24 mouse cellular contexts compared by ENCODE assay signal in genomic region chr1:171422504-171423095, GRCm38 (mm10). TPM values are rescaled to one million over a fixed set of nuclear protein-coding genes. Genes with fewer than 3 reads are reported as not detected.
DNase-seq lines count a peak whose midpoint lies in the region; ATAC-seq and TF ChIP-seq lines count a peak whose summit lies in the region.
"Had no signal": no experiment of that assay in that cellular context is flagged by ENCODE, and none has a peak within 500 bp of the region (broad histone marks: within the 10 kb centered on the region; RNA-seq: fewer than 3 reads in every experiment).

No protein-coding gene starts in this region.

- H3K36me3 ChIP-seq in lung, embryonic 14.5 days (ENCODE audit: insufficient read depth) = peaks cover 33% of the 10 kb centered on the region
- peaks cover 9% of the 10 kb centered on the region; the same call in 1 of the 2 replicates for H3K36me3 ChIP-seq in lung, embryonic 16.5 days (ENCODE audit: control insufficient read depth, insufficient read depth, low read length)
- peaks cover 35% of the 10 kb centered on the region for H3K36me3 ChIP-seq in neural tube, embryonic 15.5 days

- no peak overlapping the region for H3K9ac ChIP-seq in lung, embryonic 14.5 days
- H3K9ac ChIP-seq in lung, embryonic 16.5 days (ENCODE audit: low read length) = no peak overlapping the region
- H3K9ac ChIP-seq in neural tube, embryonic 15.5 days (replicated peaks) = no peak overlapping the region
- H3K9ac ChIP-seq: liver, embryonic 15.5 days; midbrain, embryonic 15.5 days; neural tube, embryonic 12.5 days had no signal

- intact Hi-C loops in heart, postnatal 36 days (cut with DNase I) = no loop called here

- no peak overlapping the region for H3K27ac ChIP-seq in lung, embryonic 14.5 days (ENCODE audit: low read depth)
- 0 out of 2 replicates have a peak overlapping the region, but pooled peaks have one; percentile 7 for H3K27ac ChIP-seq in lung, embryonic 16.5 days (ENCODE audit: low read length)
- H3K27ac ChIP-seq in neural tube, embryonic 15.5 days (replicated peaks) = no peak overlapping the region
- H3K27ac ChIP-seq: forebrain, embryonic 10.5 days; heart, embryonic 10.5 days; hindbrain, postnatal 0 days; layer of hippocampus, adult 2 months; midbrain, embryonic 15.5 days; neural tube, embryonic 12.5 days had no signal

- H3K4me3 ChIP-seq in lung, embryonic 14.5 days (ENCODE audit: low read depth, low read length) = no peak overlapping the region
- H3K4me3 ChIP-seq in lung, embryonic 16.5 days (ENCODE audit: low read length) = no peak overlapping the region
- no peak overlapping the region for H3K4me3 ChIP-seq in neural tube, embryonic 15.5 days (replicated peaks)
- H3K4me3 ChIP-seq: forebrain, embryonic 10.5 days; heart, embryonic 10.5 days; layer of hippocampus, adult 2 months; liver, embryonic 15.5 days; midbrain, embryonic 15.5 days; neural tube, embryonic 12.5 days had no signal

- H3K4me1 ChIP-seq in lung, embryonic 14.5 days (ENCODE audit: insufficient read depth) = 0 out of 2 replicates have a peak, but pooled peaks cover 5% of the 10 kb centered on the region
- peaks cover 14% of the 10 kb centered on the region for H3K4me1 ChIP-seq in lung, embryonic 16.5 days (replicated peaks; ENCODE audit: control insufficient read depth, insufficient read depth, low read length)
- peaks cover 4% of the 10 kb centered on the region; the same call in 1 of the 2 replicates for H3K4me1 ChIP-seq in neural tube, embryonic 15.5 days
- H3K4me1 ChIP-seq: forebrain, embryonic 10.5 days; neural tube, embryonic 12.5 days had no signal

- ATAC-seq in lung, embryonic 14.5 days (ENCODE audit: insufficient read depth) = no peak
- ATAC-seq in lung, embryonic 16.5 days (ENCODE audit: low read depth) = 0 out of 2 replicates have a peak, but pooled peaks have one; percentile 29
- no peak for ATAC-seq in neural tube, embryonic 15.5 days (ENCODE audit: low FRiP score)
- ATAC-seq: forebrain, embryonic 16.5 days; hindbrain, postnatal 0 days; midbrain, embryonic 15.5 days had no signal

- H3K27me3 ChIP-seq in lung, embryonic 14.5 days (ENCODE audit: insufficient read depth, low read length) = no peaks in the 10 kb centered on the region
- no peaks in the 10 kb centered on the region for H3K27me3 ChIP-seq in lung, embryonic 16.5 days (ENCODE audit: control insufficient read depth, insufficient read depth, low read depth, low read length)
- H3K27me3 ChIP-seq in neural tube, embryonic 15.5 days (replicated peaks) = no peaks in the 10 kb centered on the region
- H3K27me3 ChIP-seq: liver, embryonic 15.5 days; midbrain, embryonic 15.5 days; neural tube, embryonic 12.5 days had no signal

- 70% methylated on average over 8 of the region's 8 CpGs for WGBS in lung, embryonic 14.5 days
- WGBS in lung, embryonic 16.5 days = 67% methylated on average over 8 of the region's 8 CpGs
- 92% methylated on average over 8 of the region's 8 CpGs for WGBS in neural tube, embryonic 15.5 days

- no peak for TF ChIP-seq CTCF in lung, embryonic 14.5 days (IDR thresholded peaks at IDR 0.05; ENCODE audit: low read depth)

- no peaks in the 10 kb centered on the region for H3K9me3 ChIP-seq in lung, embryonic 14.5 days (ENCODE audit: low read depth, low read length)
- no peaks in the 10 kb centered on the region for H3K9me3 ChIP-seq in lung, embryonic 16.5 days (ENCODE audit: control insufficient read depth, low read length)
- H3K9me3 ChIP-seq in neural tube, embryonic 15.5 days (replicated peaks) = no peaks in the 10 kb centered on the region
- H3K9me3 ChIP-seq: forebrain, embryonic 10.5 days; heart, embryonic 10.5 days; liver, embryonic 15.5 days; midbrain, embryonic 15.5 days; neural tube, embryonic 12.5 days had no signal

- H3K4me2 ChIP-seq in lung, embryonic 14.5 days = no peak overlapping the region
- H3K4me2 ChIP-seq in lung, embryonic 16.5 days (ENCODE audit: low read depth, low read length) = no peak overlapping the region
- no peak overlapping the region for H3K4me2 ChIP-seq in neural tube, embryonic 15.5 days
- H3K4me2 ChIP-seq: liver, embryonic 15.5 days; midbrain, embryonic 15.5 days; neural tube, embryonic 12.5 days had no signal

- DNase-seq in lung, embryonic 14.5 days = peak; percentile 59
- DNase-seq in lung, postnatal 4 days = no peak
- peak; percentile 59 for DNase-seq in lung, postnatal 36 days
- no peak for DNase-seq in kidney, adult 9 months
- no peak for DNase-seq in heart, postnatal 36 days
- DNase-seq: adrenal gland, postnatal 36 days; cerebellum, adult 9-11 months; gastrocnemius, postnatal 10 days; kidney, adult 18-20 months; kidney, postnatal 14 days; right cerebral cortex, postnatal 4 days; thymus, adult 18-20 months; thymus, postnatal 36 days had no signal

RNA-seq across cellular contexts. Expression of gene Tstd1, which starts 3.9 kb away (rescaled TPM):
- polyA plus RNA-seq in lung, embryonic 14.5 days (2014; fragmentation: Nextera tagmentation; extraction: Ambion mirVana) = 2.0 and 3.4 TPM in 2 replicates
- polyA plus RNA-seq in lung, embryonic 16.5 days (2015; fragmentation: Nextera tagmentation; extraction: Ambion mirVana) = 5.9 and 8.4 TPM in 2 replicates
- 4.9 and 6.2 TPM in 2 replicates for polyA plus RNA-seq in neural tube, embryonic 15.5 days (2015; fragmentation: Nextera tagmentation; extraction: Ambion mirVana)
- 1 to 10 TPM; 1.2 to 1.6 TPM for total RNA-seq in heart, postnatal 36 days (2021)
- total RNA-seq: hindbrain, postnatal 0 days had no signal

RNA-seq across cellular contexts. Expression of gene Usf1, which starts 11.5 kb away (rescaled TPM):
- polyA plus RNA-seq in lung, embryonic 14.5 days (2014; fragmentation: Nextera tagmentation; extraction: Ambion mirVana) = 81.0 and 81.9 TPM in 2 replicates
- 73.6 and 81.7 TPM in 2 replicates for polyA plus RNA-seq in lung, embryonic 16.5 days (2015; fragmentation: Nextera tagmentation; extraction: Ambion mirVana)
- 131 and 149 TPM in 2 replicates for polyA plus RNA-seq in neural tube, embryonic 15.5 days (2015; fragmentation: Nextera tagmentation; extraction: Ambion mirVana)
- 10 to 100 TPM; 41.0 to 52.1 TPM for total RNA-seq in heart, postnatal 36 days (2021)

RNA-seq across cellular contexts. Expression of gene F11r, which starts 14.7 kb away (rescaled TPM):
- 83.6 and 91.3 TPM in 2 replicates for polyA plus RNA-seq in lung, embryonic 14.5 days (2014; fragmentation: Nextera tagmentation; extraction: Ambion mirVana)
- 134 and 145 TPM in 2 replicates for polyA plus RNA-seq in lung, embryonic 16.5 days (2015; fragmentation: Nextera tagmentation; extraction: Ambion mirVana)
- 11.8 and 27.5 TPM in 2 replicates for polyA plus RNA-seq in neural tube, embryonic 15.5 days (2015; fragmentation: Nextera tagmentation; extraction: Ambion mirVana)
- total RNA-seq in heart, postnatal 36 days (2021) = 10 to 100 TPM; 38.7 to 43.2 TPM
- total RNA-seq: granulocyte monocyte progenitor cell, adult 5-6 weeks had no signal

RNA-seq across cellular contexts. Expression of gene Arhgap30, which starts 33.8 kb away (rescaled TPM):
- 0.91 and 1.6 TPM in 2 replicates for polyA plus RNA-seq in lung, embryonic 14.5 days (2014; fragmentation: Nextera tagmentation; extraction: Ambion mirVana)
- 2.6 and 3.2 TPM in 2 replicates for polyA plus RNA-seq in lung, embryonic 16.5 days (2015; fragmentation: Nextera tagmentation; extraction: Ambion mirVana)
- 0.88 and 6.0 TPM in 2 replicates for polyA plus RNA-seq in neural tube, embryonic 15.5 days (2015; fragmentation: Nextera tagmentation; extraction: Ambion mirVana)
- total RNA-seq in heart, postnatal 36 days (2021) = 1 to 10 TPM; 2.7 to 2.9 TPM

RNA-seq across cellular contexts. Expression of gene Nectin4, which starts 52.7 kb away (rescaled TPM):
- 2.3 and 2.4 TPM in 2 replicates for polyA plus RNA-seq in lung, embryonic 14.5 days (2014; fragmentation: Nextera tagmentation; extraction: Ambion mirVana)
- polyA plus RNA-seq in lung, embryonic 16.5 days (2015; fragmentation: Nextera tagmentation; extraction: Ambion mirVana) = 7.4 and 9.4 TPM in 2 replicates
- polyA plus RNA-seq in neural tube, embryonic 15.5 days (2015; fragmentation: Nextera tagmentation; extraction: Ambion mirVana) = 3.7 and 5.6 TPM in 2 replicates
- total RNA-seq in heart, postnatal 36 days (2021) = under 1 TPM; 0.08 to 0.30 TPM

Comparison
In these comparisons a context has a peak if more than half of its experiments do, and no peak if none do; other contexts are left out.
1. DNase-seq: peak in lung, embryonic 14.5 days (single experiment) and lung, postnatal 36 days (single experiment); none in lung, postnatal 4 days (0 of 2), kidney, adult 9 months (single experiment) and heart, postnatal 36 days (0 of 2).